Mouse (Mus musculus): ENCODE data around the gene Klhl18.
"Not testable (repeated sequence)": the region's sequence is repeated elsewhere in the genome, so short reads cannot be mapped to it uniquely, and the experiment has no call there.

Klhl18 gene

GRCm38 (mm10) chr9:110388011-110388410 is 88.5 kb downstream of the Klhl18 start:
- H3K27me3 ChIP-seq (ENCODE audit: insufficient read depth, low read length): peaks cover 2% of the 10 kb centered on the region; the same call in 1 of the 2 replicates
- TF ChIP-seq CTCF (conservative IDR thresholded peaks at IDR 0.05; ENCODE audit: low read length) (no peak), POU5F1 (IDR thresholded peaks at IDR 0.05; ENCODE audit: borderline replicate concordance, low read length) (no peak)
- H3K4me3 ChIP-seq (replicated peaks; ENCODE audit: low read length): no peak overlapping the region
- peaks cover 99% of the 10 kb centered on the region for H3K36me3 ChIP-seq (ENCODE audit: insufficient read depth, low read length)
- H3K9me3 ChIP-seq (ENCODE audit: low read length): no peaks in the 10 kb centered on the region
- peaks cover 25% of the 10 kb centered on the region for H3K4me1 ChIP-seq (replicated peaks; ENCODE audit: low read depth, low read length)

DNA sequence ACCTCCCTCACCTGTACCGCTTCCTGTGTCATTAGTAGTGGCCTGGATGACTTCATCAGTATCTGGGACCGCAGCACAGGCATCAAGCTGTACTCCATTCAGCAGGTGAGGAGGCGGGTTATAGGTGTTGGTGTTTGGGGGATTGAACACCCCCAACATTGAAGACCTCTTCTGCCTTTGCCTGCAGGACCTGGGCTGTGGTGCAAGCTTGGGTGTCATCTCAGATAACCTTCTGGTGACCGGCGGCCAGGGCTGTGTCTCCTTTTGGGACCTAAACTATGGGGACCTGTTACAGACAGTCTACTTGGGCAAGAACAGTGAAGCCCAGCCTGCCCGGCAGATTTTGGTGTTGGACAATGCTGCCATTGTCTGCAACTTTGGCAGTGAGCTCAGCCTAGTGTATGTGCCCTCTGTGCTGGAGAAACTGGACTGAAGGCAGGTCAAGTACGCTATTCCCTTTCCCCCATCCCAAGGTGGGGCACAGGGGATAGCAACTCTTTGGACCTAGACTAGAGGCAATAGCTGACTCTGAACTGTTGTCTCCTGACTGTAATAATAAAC is 92.0 kb downstream of the Klhl18 start:
- Histone ChIP-seq H3K36me3 (ENCODE audit: insufficient read depth, low read length) (peaks cover 83% of the 10 kb centered on the region), H3K27me3 (ENCODE audit: insufficient read depth, low read length) (peaks cover 30% of the 10 kb centered on the region), H3K4me3 (replicated peaks; ENCODE audit: low read length) (no peak overlapping the region), H3K4me1 (replicated peaks; ENCODE audit: low read depth, low read length) (peaks cover 35% of the 10 kb centered on the region), H3K9me3 (ENCODE audit: low read length) (no peaks in the 10 kb centered on the region)
- TF ChIP-seq CTCF (conservative IDR thresholded peaks at IDR 0.05; ENCODE audit: low read length) (no peak), POU5F1 (IDR thresholded peaks at IDR 0.05; ENCODE audit: borderline replicate concordance, low read length) (no peak), NANOG (IDR thresholded peaks at IDR 0.05; ENCODE audit: borderline replicate concordance, low read length) (no peak)

GRCm38 (mm10) chr9:110381292-110381691 is 95.2 kb downstream of the Klhl18 start:
- Histone ChIP-seq H3K4me3 (replicated peaks; ENCODE audit: low read length) (peak overlapping the region; percentile 72), H3K4me1 (replicated peaks; ENCODE audit: low read depth, low read length) (peaks cover 35% of the 10 kb centered on the region), H3K27me3 (ENCODE audit: insufficient read depth, low read length) (peaks cover 33% of the 10 kb centered on the region), H3K36me3 (ENCODE audit: insufficient read depth, low read length) (peaks cover 81% of the 10 kb centered on the region), H3K9me3 (ENCODE audit: low read length) (no peaks in the 10 kb centered on the region)
- TF ChIP-seq POU5F1 (IDR thresholded peaks at IDR 0.05; ENCODE audit: borderline replicate concordance, low read length) (no peak), CTCF (conservative IDR thresholded peaks at IDR 0.05; ENCODE audit: low read length) (no peak), NANOG (IDR thresholded peaks at IDR 0.05; ENCODE audit: borderline replicate concordance, low read length) (no peak)

DNA sequence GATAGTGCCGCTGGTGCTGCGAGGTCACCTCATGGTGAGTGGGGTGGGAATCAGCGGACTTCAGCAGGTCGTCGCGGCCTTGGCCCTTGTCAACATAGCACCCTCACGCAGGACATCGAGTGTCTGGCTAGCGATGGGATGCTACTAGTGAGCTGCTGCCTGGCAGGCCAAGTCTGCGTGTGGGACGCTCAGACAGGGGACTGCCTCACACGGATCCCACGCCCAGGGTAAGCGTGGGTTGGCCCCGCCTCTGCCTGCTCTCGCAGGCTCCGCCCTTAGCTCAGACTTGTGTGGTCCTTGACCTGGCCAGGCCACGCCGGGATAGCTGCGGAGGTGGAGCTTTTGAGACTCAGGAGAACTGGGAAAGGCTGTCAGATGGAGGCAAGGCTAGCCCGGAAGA is 95.8 kb downstream of the Klhl18 start:
- TF ChIP-seq NANOG (IDR thresholded peaks at IDR 0.05; ENCODE audit: borderline replicate concordance, low read length) (no peak), POU5F1 (IDR thresholded peaks at IDR 0.05; ENCODE audit: borderline replicate concordance, low read length) (no peak), CTCF (conservative IDR thresholded peaks at IDR 0.05; ENCODE audit: low read length) (no peak)

DNA sequence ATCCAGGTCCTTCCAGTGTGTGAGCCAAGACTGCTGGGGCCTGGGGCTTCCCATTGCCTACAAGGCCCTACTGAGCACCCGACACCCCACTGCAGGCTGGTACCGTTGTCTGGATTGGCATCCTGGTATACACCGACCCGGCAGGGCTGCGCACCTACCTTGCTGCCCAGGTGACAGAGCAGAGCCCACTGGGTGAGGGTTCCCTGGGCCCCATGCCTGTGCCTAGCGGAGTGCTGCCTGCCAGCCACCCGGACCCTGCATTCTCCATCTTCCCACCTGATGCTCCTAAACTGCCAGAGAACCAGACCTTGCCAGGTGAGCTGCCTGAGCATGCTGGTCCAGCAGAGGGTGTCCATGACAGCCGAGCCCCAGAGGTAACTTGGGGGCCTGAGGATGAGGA is 97.1 kb downstream of the Klhl18 start:
- Histone ChIP-seq H3K9me3 (ENCODE audit: low read length) (no peaks in the 10 kb centered on the region), H3K27me3 (ENCODE audit: insufficient read depth, low read length) (peaks cover 33% of the 10 kb centered on the region), H3K4me3 (replicated peaks; ENCODE audit: low read length) (no peak overlapping the region), H3K36me3 (ENCODE audit: insufficient read depth, low read length) (peaks cover 76% of the 10 kb centered on the region), H3K4me1 (replicated peaks; ENCODE audit: low read depth, low read length) (peaks cover 26% of the 10 kb centered on the region)
- no peak for TF ChIP-seq POU5F1 (IDR thresholded peaks at IDR 0.05; ENCODE audit: borderline replicate concordance, low read length)
- no peak for TF ChIP-seq NANOG (IDR thresholded peaks at IDR 0.05; ENCODE audit: borderline replicate concordance, low read length)
- no peak for TF ChIP-seq CTCF (conservative IDR thresholded peaks at IDR 0.05; ENCODE audit: low read length)

More for the DNA sequence above, 95.8 kb downstream of the Klhl18 start:
- peak overlapping the region; percentile 72 for H3K4me3 ChIP-seq (replicated peaks; ENCODE audit: low read length)
- peaks cover 29% of the 10 kb centered on the region for H3K4me1 ChIP-seq (replicated peaks; ENCODE audit: low read depth, low read length)
- peaks cover 81% of the 10 kb centered on the region for H3K36me3 ChIP-seq (ENCODE audit: insufficient read depth, low read length)
- H3K27me3 ChIP-seq (ENCODE audit: insufficient read depth, low read length): peaks cover 33% of the 10 kb centered on the region
- H3K9me3 ChIP-seq (ENCODE audit: low read length): no peaks in the 10 kb centered on the region

DNA sequence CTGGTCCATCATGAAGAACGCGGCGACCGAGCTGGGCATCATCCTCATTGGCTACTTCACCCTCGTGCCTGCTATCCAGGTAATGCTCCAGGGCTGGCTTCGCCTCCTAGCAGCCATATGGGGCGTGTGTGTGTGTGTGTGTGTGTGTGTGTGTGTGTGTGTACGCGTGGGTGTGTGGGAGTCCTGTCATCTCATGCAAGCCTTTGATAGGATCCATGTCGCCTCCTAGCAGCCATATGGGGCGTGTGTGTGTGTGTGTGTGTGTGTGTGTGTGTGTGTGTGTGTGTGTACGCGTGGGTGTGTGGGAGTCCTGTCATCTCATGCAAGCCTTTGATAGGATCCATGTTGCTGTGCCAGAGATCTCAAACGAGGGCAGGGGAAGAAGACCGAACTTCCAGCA is 98.8 kb downstream of the Klhl18 start:
- H3K9me3 ChIP-seq (ENCODE audit: low read length); H3K4me3 ChIP-seq (replicated peaks; ENCODE audit: low read length): not testable (repeated sequence)
- peaks cover 76% of the 10 kb centered on the region for H3K36me3 ChIP-seq (ENCODE audit: insufficient read depth, low read length)
- peaks cover 26% of the 10 kb centered on the region for H3K4me1 ChIP-seq (replicated peaks; ENCODE audit: low read depth, low read length)
- H3K27me3 ChIP-seq (ENCODE audit: insufficient read depth, low read length): peaks cover 27% of the 10 kb centered on the region

Measured in E14TG2a.4 (cell line).